Mouse (Mus musculus) layer of hippocampus, adult 2 months (tissue): ENCODE results near the gene Pdpr. TPM values are rescaled to one million over a fixed set of nuclear protein-coding genes. Genes with fewer than 3 reads are reported as not detected.
"Not testable (repeated sequence)": the region's sequence is repeated elsewhere in the genome, so short reads cannot be mapped to it uniquely, and the experiment has no call there.

Experiments
- DNase-seq, 2 experiments: peaks; one replicate each; pipeline ENCODE4 v3.0.0; 2022; ENCODE audit warnings: low spot score in 2 of 2
- H3K27ac ChIP-seq: fragments of 200-600 bp; 2 replicates; pipeline ENCODE4 v1.8.1; 2022
- H3K4me3 ChIP-seq: fragments of 200-600 bp; 2 replicates; pipeline ENCODE4 v1.8.1; 2022; ENCODE audit warnings: mild to moderate bottlenecking
- CTCF ChIP-seq: fragments of 200-600 bp; conservative IDR thresholded peaks from 2 replicates; pipeline ENCODE4 v1.8.1; 2022; ENCODE audit warnings: antibody characterized with exemption, mild to moderate bottlenecking, moderate library complexity
- total RNA-seq, 2 experiments: library from RNA; stranded (reverse); gene quantifications; 2 replicates each; pipeline ENCODE4 v1.2.3; 2021

Pdpr gene
- total RNA-seq, 2 experiments from 2014 or later = 25.8 to 29.9 TPM

- no peak for TF ChIP-seq CTCF
- H3K4me3 ChIP-seq = no peak overlapping the region
- H3K27ac ChIP-seq = peak overlapping the region; percentile 46; the same call in 1 of the 2 replicates
- peak; percentile 55 to 61 for DNase-seq
Measured at GRCm38 (mm10) chr8:111119481-111119880, 25.1 kb downstream of the Pdpr start.

GRCm38 (mm10) chr8:111130756-111131155 lies 36.3 kb downstream of the Pdpr start:
- H3K27ac ChIP-seq = no peak overlapping the region
- DNase-seq = no peak
- no peak for TF ChIP-seq CTCF
- H3K4me3 ChIP-seq = no peak overlapping the region

GRCm38 (mm10) chr8:111142521-111142920 lies 48.1 kb downstream of the Pdpr start:
- no peak for TF ChIP-seq CTCF
- no peak overlapping the region for H3K4me3 ChIP-seq
- DNase-seq = no peak
- no peak overlapping the region for H3K27ac ChIP-seq

GRCm38 (mm10) chr8:111144901-111145459 lies 50.5 kb downstream of the Pdpr start:
- not testable (repeated sequence) for DNase-seq
- Histone ChIP-seq H3K27ac (peak overlapping the region; percentile 97), H3K4me3 (peak overlapping the region; percentile 70)

- peak; percentile 89 to 90 for DNase-seq
- H3K4me3 ChIP-seq = peak overlapping the region; percentile 70
- peak overlapping the region; percentile 97 for H3K27ac ChIP-seq
Measured at GRCm38 (mm10) chr8:111145460-111146012, 51.1 kb downstream of the Pdpr start.

GRCm38 (mm10) chr8:111155721-111156436 lies 61.4 kb downstream of the Pdpr start:
- H3K4me3 ChIP-seq = no peak overlapping the region
- H3K27ac ChIP-seq = no peak overlapping the region
- no peak for DNase-seq
- TF ChIP-seq CTCF = no peak

GRCm38 (mm10) chr8:111157617-111158016 lies 63.2 kb downstream of the Pdpr start:
- peak; percentile 83 for TF ChIP-seq CTCF
- peak; percentile 25 to 52 for DNase-seq

GRCm38 (mm10) chr8:111171661-111172060 lies 77.2 kb downstream of the Pdpr start:
- TF ChIP-seq CTCF = no peak
- H3K27ac ChIP-seq = no peak overlapping the region
- no peak for DNase-seq
- no peak overlapping the region for H3K4me3 ChIP-seq

More at GRCm38 (mm10) chr8:111157617-111158016, 63.2 kb downstream of the Pdpr start:
- H3K4me3 ChIP-seq = no peak overlapping the region
- H3K27ac ChIP-seq = no peak overlapping the region

- no peak for TF ChIP-seq CTCF
- Histone ChIP-seq H3K4me3 (no peak overlapping the region), H3K27ac (peak overlapping the region; percentile 12; the same call in 1 of the 2 replicates)
- DNase-seq = peak; percentile 20 to 47
Measured at GRCm38 (mm10) chr8:111185472-111185947, 91.1 kb downstream of the Pdpr start.

Other genes starting within 250 kb of the Pdpr start
- 10 to 100 TPM; 61.4 to 64.0 TPM for gene Cog4, start 248.0 kb upstream of the Pdpr start, total RNA-seq
- 10 to 100 TPM; 71.1 to 74.7 TPM for gene Sf3b3, start 247.8 kb upstream of the Pdpr start, total RNA-seq
- 10 to 100 TPM; 23.5 to 29.0 TPM for gene Fuk, start 192.1 kb upstream of the Pdpr start, total RNA-seq
- gene St3gal2, start 174.7 kb upstream of the Pdpr start, total RNA-seq = 100 to 1,000 TPM in 1 of 2 experiments, 10 to 100 TPM in 1; 95.1 to 104 TPM
- gene Ddx19a, start 96.8 kb upstream of the Pdpr start, total RNA-seq = 10 to 100 TPM; 29.8 to 32.8 TPM
- gene Ddx19b, start 62.9 kb upstream of the Pdpr start, total RNA-seq = 10 to 100 TPM; 17.1 to 17.3 TPM
- 10 to 100 TPM; 79.5 to 86.3 TPM for gene Aars, start 61.5 kb upstream of the Pdpr start, total RNA-seq
- not detected for gene Exosc6, start 38.3 kb upstream of the Pdpr start, total RNA-seq
- gene Clec18a, start 2.2 kb upstream of the Pdpr start, total RNA-seq = 1 to 10 TPM; 1.3 to 1.5 TPM
- 100 to 1,000 TPM; 141 to 142 TPM for gene Glg1, start 164.6 kb downstream of the Pdpr start, total RNA-seq
- gene Rfwd3, start 205.6 kb downstream of the Pdpr start, total RNA-seq = 10 to 100 TPM; 20.3 to 21.5 TPM
- gene Mlkl, start 243.5 kb downstream of the Pdpr start, total RNA-seq = 1 to 10 TPM in 1 of 2 experiments, under 1 TPM in 1; 0.22 to 1.1 TPM